Mouse (Mus musculus) neural tube, postnatal 0 days (tissue): ENCODE measurements around the gene Tmem50a. TPM values are rescaled to one million over a fixed set of nuclear protein-coding genes. Genes with fewer than 3 reads are reported as not detected.

Source experiments
- polyA plus RNA-seq: library from polyadenylated mRNA; unstranded; fragments of >200 nt; fragmentation: Nextera tagmentation; extraction: Ambion mirVana; gene quantifications from 2 replicates; pipeline ENCODE4 v1.2.1, GENCODE M21; 2015

The Tmem50a gene
- polyA plus RNA-seq: 218 and 241 TPM in 2 replicates

GRCm38 (mm10) chr4:134914864-134915209 lies at the start of gene Tmem50a:
Gene Tmem50a (minus strand): TSS chr4:134915024.

GRCm38 (mm10) chr4:134930684-134931481 lies 16.1 kb upstream of the Tmem50a start, which contains the start of gene Syf2:
Gene Syf2 (plus strand): TSS chr4:134930898.

GRCm38 (mm10) chr4:134923258-134924018 lies 8.6 kb upstream of the Tmem50a start, which contains the start of gene Rsrp1:
Gene Rsrp1 (plus strand): TSS chr4:134923592.

GRCm38 (mm10) chr4:134863937-134864729 lies 50.7 kb downstream of the Tmem50a start, which contains the start of gene Rhd:
Gene Rhd (plus strand): TSS chr4:134864536.

GRCm38 (mm10) chr4:134853259-134853636 lies 61.6 kb downstream of the Tmem50a start, which contains the start of gene Maco1:
Gene Maco1 (minus strand): TSS chr4:134853345.

Other genes with a start within 250 kb of the Tmem50a start
- 6.7 and 6.8 TPM in 2 replicates for gene Man1c1, start 210.7 kb downstream of the Tmem50a start, polyA plus RNA-seq
- gene Ldlrap1, start 147.0 kb downstream of the Tmem50a start, polyA plus RNA-seq: 2.9 and 3.8 TPM in 2 replicates
- gene Maco1, start 61.7 kb downstream of the Tmem50a start, polyA plus RNA-seq: 67.2 and 70.2 TPM in 2 replicates
- gene Rhd, start 50.5 kb downstream of the Tmem50a start, polyA plus RNA-seq: 1.2 and 1.5 TPM in 2 replicates
- 264 and 337 TPM in 2 replicates for gene Rsrp1, start 8.6 kb upstream of the Tmem50a start, polyA plus RNA-seq
- 60.1 and 62.8 TPM in 2 replicates for gene Syf2, start 15.9 kb upstream of the Tmem50a start, polyA plus RNA-seq
- 0.08 TPM in 1 of 2 replicates, not detected in the other for gene Runx3, start 205.6 kb upstream of the Tmem50a start, polyA plus RNA-seq